Mouse (Mus musculus) hindbrain, postnatal 0 days (tissue): ENCODE data around the gene Zcchc14. TPM values are rescaled to one million over a fixed set of nuclear protein-coding genes. Genes with fewer than 3 reads are reported as not detected.

Source experiments
- ATAC-seq: fragments of 200-750 bp; cut with Nextera tagmentation; 2 replicates; pipeline ENCODE4 v1.8.0; 2017; ENCODE audit warnings: mild to moderate bottlenecking, moderate TSS enrichment, moderate library complexity
- DNase-seq: peaks from one replicate; pipeline ENCODE4 v3.0.0-alpha.2; 2015; ENCODE audit warnings: low spot score
- H3K27ac ChIP-seq: fragments of 300-500 bp; sonication (generic); 2 replicates; pipeline ENCODE4 v1.5.1; 2014; ENCODE audit warnings: mild to moderate bottlenecking
- H3K27me3 ChIP-seq: fragments of 300-500 bp; sonication (generic); 2 replicates; pipeline ENCODE4 v1.6.1; 2014; ENCODE audit warnings: low read length, mixed read lengths; ENCODE audit not compliant: insufficient read depth
- H3K36me3 ChIP-seq: fragments of 300-500 bp; sonication (generic); 2 replicates; pipeline ENCODE4 v1.6.1; 2014; ENCODE audit warnings: low read length, mixed read lengths; ENCODE audit not compliant: insufficient read depth
- H3K4me1 ChIP-seq: fragments of 300-500 bp; sonication (generic); 2 replicates; pipeline ENCODE4 v1.6.1; 2014; ENCODE audit warnings: antibody characterized with exemption, low read length, mixed read lengths; ENCODE audit not compliant: insufficient read depth
- H3K4me2 ChIP-seq: fragments of 300-500 bp; sonication (generic); 2 replicates; pipeline ENCODE4 v1.6.1; 2014; ENCODE audit warnings: low read depth, mild to moderate bottlenecking, low read length, moderate library complexity, mixed read lengths
- H3K4me3 ChIP-seq: fragments of 300-500 bp; sonication (generic); 2 replicates; pipeline ENCODE4 v1.5.1; 2014; ENCODE audit warnings: low read length
- H3K9ac ChIP-seq: fragments of 300-500 bp; sonication (generic); replicated peaks from 2 replicates; pipeline ENCODE4 v1.6.1; 2014; ENCODE audit warnings: mild to moderate bottlenecking, low read length, moderate library complexity, mixed read lengths
- H3K9me3 ChIP-seq: fragments of 300-500 bp; sonication (generic); 2 replicates; pipeline ENCODE4 v1.6.1; 2016; ENCODE audit warnings: low read length, mixed read lengths
- CTCF ChIP-seq: IDR thresholded peaks from 2 replicates; pipeline ENCODE4 v1.5.1; 2016; ENCODE audit warnings: antibody characterized with exemption, control low read depth, low read depth
- WGBS: fragments of 180-500 bp; shearing (Covaris S2); extraction: QIAGEN DNeasy Blood & Tissue Kit; methylation state at CpG from one replicate; pipeline ENCODE4 v1.1.7; 2014; 5-methylcytosine and 5-hydroxymethylcytosine counted together
- polyA plus RNA-seq: library from polyadenylated mRNA; unstranded; fragments of >200 nt; fragmentation: Nextera tagmentation; extraction: Ambion mirVana; gene quantifications from 2 replicates; pipeline ENCODE4 v1.2.1, GENCODE M21; 2015
- total RNA-seq: library from RNA; depleted of rRNA; stranded (reverse); fragments of >200 nt; gene quantifications from 2 replicates; pipeline ENCODE4 v1.2.3, GENCODE M21; 2014

Gene Zcchc14
- total and polyA plus RNA-seq, 2 experiments from 2014 or later, result 14.3 to 66.4 TPM

DNA sequence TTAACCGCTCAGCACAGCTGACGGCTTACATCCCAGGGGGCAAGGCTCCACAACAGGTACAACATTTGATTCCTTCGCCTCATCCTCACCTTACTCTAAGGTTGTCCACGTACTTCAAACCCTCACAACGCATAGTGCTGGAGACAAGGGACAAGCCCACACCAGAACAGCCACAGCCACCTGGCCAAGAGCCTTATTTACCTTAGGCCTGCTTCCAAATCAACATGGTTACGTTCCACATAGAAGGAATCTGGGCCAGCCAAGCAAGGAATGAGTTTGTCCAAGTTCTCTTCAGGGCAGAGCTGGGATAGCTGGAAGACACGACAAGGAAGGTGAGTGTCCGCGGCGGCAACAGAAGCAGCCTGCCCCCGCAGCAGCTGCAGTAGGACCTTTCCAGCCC lies 42.8 kb downstream of the Zcchc14 start:
- ATAC-seq (no peak), DNase-seq (no peak)
- no peak overlapping the region for H3K9ac ChIP-seq
- H3K27me3 ChIP-seq, result no peaks in the 10 kb centered on the region
- TF ChIP-seq CTCF, result no peak
- 85% methylated on average over 11 of the region's 11 CpGs for whole genome bisulfite sequencing
- no peak overlapping the region for H3K4me3 ChIP-seq
- H3K36me3 ChIP-seq, result peaks cover 34% of the 10 kb centered on the region
- H3K4me2 ChIP-seq, result no peak overlapping the region
- no peaks in the 10 kb centered on the region for H3K9me3 ChIP-seq
- no peak overlapping the region for H3K27ac ChIP-seq
- H3K4me1 ChIP-seq, result no peaks in the 10 kb centered on the region

DNA sequence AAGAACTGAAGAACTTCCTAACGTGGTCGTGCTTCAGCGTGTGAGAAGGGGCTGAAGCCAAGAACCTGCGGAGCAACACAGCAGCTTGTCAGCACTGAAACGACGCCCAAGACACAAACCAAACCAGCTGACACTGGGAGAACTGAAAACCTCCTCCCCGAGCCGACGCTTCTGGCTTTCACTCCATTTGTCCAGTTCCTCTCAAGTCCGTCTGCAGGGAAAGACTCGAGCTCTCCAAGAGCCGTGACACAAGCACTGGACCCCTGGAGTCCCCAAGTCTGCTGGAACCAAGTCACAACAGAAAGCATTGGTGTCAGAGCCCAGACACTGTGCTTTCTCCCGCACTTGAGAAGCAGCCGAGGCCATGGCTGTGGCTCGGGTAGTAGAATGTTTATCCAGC lies 43.5 kb downstream of the Zcchc14 start:
- DNase-seq, result no peak
- no peak for TF ChIP-seq CTCF
- Histone ChIP-seq H3K9ac (no peak overlapping the region), H3K36me3 (peaks cover 40% of the 10 kb centered on the region), H3K27ac (no peak overlapping the region), H3K4me1 (no peaks in the 10 kb centered on the region), H3K4me2 (no peak overlapping the region), H3K27me3 (no peaks in the 10 kb centered on the region), H3K4me3 (no peak overlapping the region), H3K9me3 (no peaks in the 10 kb centered on the region)
- WGBS, result 77% methylated on average over 15 of the region's 15 CpGs
- no peak for ATAC-seq

- H3K36me3 ChIP-seq, result peaks cover 47% of the 10 kb centered on the region
- 91% methylated on average over 5 of the region's 5 CpGs for WGBS
- H3K4me3 ChIP-seq, result no peak overlapping the region
- H3K27ac ChIP-seq, result no peak overlapping the region
- DNase-seq, result peak; percentile 55
- H3K4me2 ChIP-seq, result no peak overlapping the region
- no peak for ATAC-seq
- no peaks in the 10 kb centered on the region for H3K4me1 ChIP-seq
- no peak overlapping the region for H3K9ac ChIP-seq
- H3K9me3 ChIP-seq, result no peaks in the 10 kb centered on the region
- H3K27me3 ChIP-seq, result no peaks in the 10 kb centered on the region
- TF ChIP-seq CTCF, result peak; percentile 68
Observed at GRCm38 (mm10) chr8:121607661-121608060, 45.0 kb downstream of the Zcchc14 start.

- H3K9me3 ChIP-seq, result no peaks in the 10 kb centered on the region
- peaks cover 61% of the 10 kb centered on the region for H3K36me3 ChIP-seq
- no peak overlapping the region for H3K4me3 ChIP-seq
- no peak overlapping the region for H3K27ac ChIP-seq
- no peaks in the 10 kb centered on the region for H3K4me1 ChIP-seq
- ATAC-seq (no peak), DNase-seq (no peak)
- TF ChIP-seq CTCF, result no peak
- no peak overlapping the region for H3K9ac ChIP-seq
- no peak overlapping the region for H3K4me2 ChIP-seq
- 94% methylated on average over 12 of the region's 12 CpGs for WGBS
- H3K27me3 ChIP-seq, result no peaks in the 10 kb centered on the region
Observed at GRCm38 (mm10) chr8:121603801-121604200, 48.9 kb downstream of the Zcchc14 start.

DNA sequence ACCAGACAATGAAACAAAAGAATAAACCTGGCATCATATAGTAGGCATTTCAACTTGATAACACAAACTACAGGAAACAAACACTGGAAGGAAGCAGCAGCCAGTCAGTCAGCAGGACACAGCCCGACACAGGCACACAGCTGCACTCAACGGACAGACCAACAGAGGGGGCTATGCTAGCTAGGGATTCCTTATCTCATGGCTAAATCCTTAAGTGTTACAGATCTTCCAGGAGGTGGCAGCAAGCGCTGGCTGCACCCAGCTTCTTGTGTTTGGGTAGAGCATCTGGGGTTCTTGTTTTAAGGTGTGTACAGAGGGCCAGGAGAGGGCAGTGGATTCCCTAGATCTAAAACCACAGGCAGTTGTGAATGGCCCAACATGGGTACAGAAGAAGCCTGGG lies 49.8 kb downstream of the Zcchc14 start:
- peak; percentile 73 for ATAC-seq
- H3K36me3 ChIP-seq, result peaks cover 59% of the 10 kb centered on the region
- no peaks in the 10 kb centered on the region for H3K9me3 ChIP-seq
- no peak overlapping the region for H3K4me3 ChIP-seq
- 17% methylated on average over 3 of the region's 3 CpGs for WGBS
- H3K9ac ChIP-seq, result no peak overlapping the region
- no peak overlapping the region for H3K27ac ChIP-seq
- peak; percentile 89 for TF ChIP-seq CTCF
- DNase-seq, result peak; percentile 88
- no peaks in the 10 kb centered on the region for H3K27me3 ChIP-seq
- no peaks in the 10 kb centered on the region for H3K4me1 ChIP-seq
- H3K4me2 ChIP-seq, result no peak overlapping the region

DNA sequence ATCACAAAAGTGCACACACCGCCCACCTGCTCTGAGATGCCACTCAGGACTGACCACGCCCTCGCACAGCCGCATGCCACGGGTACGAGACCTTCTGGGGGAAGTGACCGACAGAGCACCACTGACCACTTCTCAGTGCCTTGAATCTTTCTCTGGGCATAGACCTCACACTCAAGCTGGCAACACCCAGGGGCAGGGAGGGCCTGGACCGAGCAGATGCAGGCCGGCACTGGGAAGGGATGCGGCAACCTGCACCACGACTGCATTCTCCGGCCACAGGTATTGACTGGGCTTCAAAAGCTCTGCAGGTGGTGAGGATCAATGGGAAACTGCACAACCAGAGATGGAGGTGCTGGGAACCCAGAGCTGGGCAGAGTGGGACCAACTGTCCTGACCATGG lies 50.3 kb downstream of the Zcchc14 start:
- Histone ChIP-seq H3K27ac (no peak overlapping the region), H3K9me3 (no peaks in the 10 kb centered on the region), H3K9ac (no peak overlapping the region), H3K4me1 (no peaks in the 10 kb centered on the region), H3K4me3 (no peak overlapping the region), H3K4me2 (no peak overlapping the region), H3K27me3 (no peaks in the 10 kb centered on the region), H3K36me3 (peaks cover 59% of the 10 kb centered on the region)
- DNase-seq (no peak), ATAC-seq (no peak)
- TF ChIP-seq CTCF, result no peak
- WGBS, result 94% methylated on average over 12 of the region's 12 CpGs

- no peaks in the 10 kb centered on the region for H3K9me3 ChIP-seq
- ATAC-seq, result no peak
- H3K36me3 ChIP-seq, result peaks cover 56% of the 10 kb centered on the region
- H3K4me2 ChIP-seq, result no peak overlapping the region
- DNase-seq, result no peak
- no peak overlapping the region for H3K4me3 ChIP-seq
- H3K27ac ChIP-seq, result no peak overlapping the region
- no peaks in the 10 kb centered on the region for H3K27me3 ChIP-seq
- no peaks in the 10 kb centered on the region for H3K4me1 ChIP-seq
- TF ChIP-seq CTCF, result no peak
- WGBS, result 90% methylated on average over 14 of the region's 14 CpGs
- H3K9ac ChIP-seq, result no peak overlapping the region
Observed at GRCm38 (mm10) chr8:121599842-121600241, 52.9 kb downstream of the Zcchc14 start.

DNA sequence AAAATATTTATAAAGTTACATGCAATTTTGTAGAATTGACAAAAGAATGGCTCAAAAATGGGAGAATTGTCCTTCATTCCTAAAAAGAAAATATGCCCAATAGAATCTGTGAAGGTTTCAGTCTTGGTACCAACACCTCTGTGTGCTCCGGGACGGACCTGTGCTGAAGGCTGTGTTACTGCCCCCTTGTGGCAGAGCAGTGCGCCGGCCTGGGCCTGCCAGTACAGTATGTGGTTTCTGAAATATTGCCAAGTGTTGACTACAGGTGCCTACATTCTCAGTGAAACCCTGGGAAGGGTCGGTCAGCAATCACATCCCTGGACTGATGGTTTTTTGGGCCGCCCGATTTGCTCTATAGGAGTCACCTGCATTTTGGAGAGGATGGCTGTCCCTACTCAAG lies 53.8 kb downstream of the Zcchc14 start:
- H3K36me3 ChIP-seq, result peaks cover 47% of the 10 kb centered on the region
- no peaks in the 10 kb centered on the region for H3K4me1 ChIP-seq
- no peak overlapping the region for H3K4me3 ChIP-seq
- 28% methylated on average over 7 of the region's 7 CpGs for WGBS
- no peak overlapping the region for H3K9ac ChIP-seq
- DNase-seq, result peak; percentile 92
- H3K9me3 ChIP-seq, result no peaks in the 10 kb centered on the region
- peak; percentile 79 for ATAC-seq
- H3K4me2 ChIP-seq, result no peak overlapping the region
- H3K27me3 ChIP-seq, result no peaks in the 10 kb centered on the region
- peak; percentile 92 for TF ChIP-seq CTCF
- no peak overlapping the region for H3K27ac ChIP-seq
